Mouse (Mus musculus) testis, adult 2 months (tissue): ENCODE measurements around the gene Ston1.

Source experiments
- CTCF ChIP-seq: fragments of 200-500 bp; IDR thresholded peaks from 2 replicates; pipeline ENCODE4 v1.5.1; 2012; ENCODE audit warnings: low read depth, mild to moderate bottlenecking, inconsistent platforms, low read length, moderate library complexity; ENCODE audit not compliant: control insufficient read depth, insufficient read depth, insufficient replicate concordance
- POLR2A ChIP-seq: fragments of 200-500 bp; IDR thresholded peaks from 2 replicates; pipeline ENCODE4 v1.6.1; 2012; ENCODE audit warnings: low read depth, mild to moderate bottlenecking, inconsistent platforms, low read length, moderate library complexity; ENCODE audit not compliant: control insufficient read depth

GRCm38 (mm10) chr17:88636587-88636986 lies 39.1 kb downstream of the Ston1 start:
- TF ChIP-seq CTCF: no peak
- TF ChIP-seq POLR2A: no peak
